Mouse (Mus musculus): ENCODE results near the gene Prom2. TPM values are rescaled to one million over a fixed set of nuclear protein-coding genes. Genes with fewer than 3 reads are reported as not detected.

Gene Prom2
- polyA plus RNA-seq, 1 experiment from 2014 or later = 11.4 TPM

DNA sequence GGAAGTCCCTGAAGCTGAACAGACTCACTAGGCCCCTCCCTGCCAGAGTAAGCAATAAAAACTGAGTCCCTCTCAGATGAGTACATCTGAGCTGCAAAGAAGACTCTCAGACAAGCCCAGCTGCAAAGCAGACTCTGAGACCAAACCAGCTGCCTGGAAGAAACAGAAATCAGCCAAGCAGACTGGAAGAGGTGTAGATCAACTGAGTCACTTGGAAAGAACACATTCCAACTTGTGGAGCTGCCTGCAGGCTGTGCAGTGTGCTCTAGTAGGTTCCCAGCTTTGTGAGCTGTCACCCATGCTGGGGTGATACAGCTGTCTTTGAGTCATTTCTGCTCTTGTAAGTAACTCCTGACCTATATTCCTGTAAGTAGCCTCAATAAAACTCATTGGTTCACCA, 8.4 kb upstream of the Prom2 start:
- no peaks in the 10 kb centered on the region for H3K27me3 ChIP-seq (replicated peaks)
- H3K4me1 ChIP-seq = no peaks in the 10 kb centered on the region
- H3K36me3 ChIP-seq = no peaks in the 10 kb centered on the region
- no peaks in the 10 kb centered on the region for H3K9me3 ChIP-seq
- no peak overlapping the region for H3K4me3 ChIP-seq (replicated peaks)
- H3K27ac ChIP-seq = no peak overlapping the region
- no peak overlapping the region for H3K9ac ChIP-seq
- no peak for ATAC-seq (ENCODE audit: insufficient read depth, low FRiP score, low read depth)
- H3K4me2 ChIP-seq = no peak overlapping the region

- Histone ChIP-seq H3K4me1 (no peaks in the 10 kb centered on the region), H3K36me3 (no peaks in the 10 kb centered on the region), H3K9me3 (no peaks in the 10 kb centered on the region), H3K9ac (no peak overlapping the region), H3K4me2 (no peak overlapping the region), H3K27ac (no peak overlapping the region), H3K27me3 (replicated peaks) (no peaks in the 10 kb centered on the region), H3K4me3 (replicated peaks) (no peak overlapping the region)
- 72% methylated on average over 5 of the region's 5 CpGs for WGBS
- no peak for ATAC-seq (ENCODE audit: insufficient read depth, low FRiP score, low read depth)
Observed at GRCm38 (mm10) chr2:127548342-127549074, 7.2 kb upstream of the Prom2 start.

- Histone ChIP-seq H3K4me3 (replicated peaks) (no peak overlapping the region), H3K27ac (no peak overlapping the region; the same call in 1 of the 2 replicates), H3K4me2 (peak overlapping the region; percentile 50; the same call in 1 of the 2 replicates), H3K9me3 (no peaks in the 10 kb centered on the region), H3K36me3 (no peaks in the 10 kb centered on the region), H3K4me1 (no peaks in the 10 kb centered on the region), H3K27me3 (replicated peaks) (peaks cover 34% of the 10 kb centered on the region), H3K9ac (no peak overlapping the region)
- no peak for ATAC-seq (ENCODE audit: insufficient read depth, low FRiP score, low read depth)
- WGBS = 88% methylated on average over 2 of the region's 2 CpGs
Observed at GRCm38 (mm10) chr2:127541697-127542096, 430 bp upstream of the Prom2 start.

GRCm38 (mm10) chr2:127539494-127539893, 1.8 kb downstream of the Prom2 start:
- Histone ChIP-seq H3K4me2 (peak overlapping the region; percentile 50), H3K27ac (no peak overlapping the region), H3K4me3 (replicated peaks) (no peak overlapping the region), H3K4me1 (no peaks in the 10 kb centered on the region), H3K9ac (no peak overlapping the region), H3K36me3 (no peaks in the 10 kb centered on the region), H3K9me3 (no peaks in the 10 kb centered on the region), H3K27me3 (replicated peaks) (peaks cover 34% of the 10 kb centered on the region)
- 22% methylated on average over 4 of the region's 4 CpGs for WGBS
- ATAC-seq (ENCODE audit: insufficient read depth, low FRiP score, low read depth) = no peak

DNA sequence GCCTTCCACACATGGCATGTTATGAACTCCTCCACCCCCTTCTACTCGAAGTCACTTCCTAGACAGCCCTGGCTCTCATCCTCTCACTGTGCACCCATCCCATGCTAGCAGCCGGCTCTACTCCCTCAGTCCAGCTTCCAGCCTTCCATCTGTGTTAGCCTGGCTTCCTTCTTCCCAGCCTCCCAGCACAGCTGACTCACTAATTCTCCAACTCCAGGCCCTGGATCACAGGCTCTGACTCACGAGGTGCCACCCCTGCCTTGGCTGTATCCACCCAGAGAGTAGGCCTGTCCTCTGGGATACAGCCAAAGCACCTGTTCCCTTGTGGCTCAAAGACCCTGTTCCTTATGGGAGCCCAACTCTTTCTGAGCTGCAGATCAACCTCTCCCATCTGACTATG, 3.7 kb downstream of the Prom2 start:
- H3K4me3 ChIP-seq (replicated peaks) = no peak overlapping the region
- no peak for ATAC-seq (ENCODE audit: insufficient read depth, low FRiP score, low read depth)
- H3K9ac ChIP-seq = no peak overlapping the region
- WGBS = 68% methylated on average over 3 of the region's 3 CpGs
- no peaks in the 10 kb centered on the region for H3K9me3 ChIP-seq
- H3K27ac ChIP-seq = no peak overlapping the region
- H3K4me1 ChIP-seq = no peaks in the 10 kb centered on the region
- peaks cover 35% of the 10 kb centered on the region for H3K27me3 ChIP-seq (replicated peaks)
- H3K36me3 ChIP-seq = no peaks in the 10 kb centered on the region
- H3K4me2 ChIP-seq = no peak overlapping the region

GRCm38 (mm10) chr2:127535363-127535762, 5.9 kb downstream of the Prom2 start:
- no peaks in the 10 kb centered on the region for H3K9me3 ChIP-seq
- no peak overlapping the region for H3K27ac ChIP-seq
- H3K27me3 ChIP-seq (replicated peaks) = peaks cover 21% of the 10 kb centered on the region
- H3K4me3 ChIP-seq (replicated peaks) = no peak overlapping the region
- no peaks in the 10 kb centered on the region for H3K36me3 ChIP-seq
- no peak overlapping the region for H3K9ac ChIP-seq
- no peak for ATAC-seq (ENCODE audit: insufficient read depth, low FRiP score, low read depth)
- WGBS = 80% methylated on average over 9 of the region's 9 CpGs
- no peak overlapping the region for H3K4me2 ChIP-seq
- no peaks in the 10 kb centered on the region for H3K4me1 ChIP-seq

- Histone ChIP-seq H3K9me3 (no peaks in the 10 kb centered on the region), H3K4me1 (no peaks in the 10 kb centered on the region), H3K36me3 (no peaks in the 10 kb centered on the region), H3K4me3 (replicated peaks) (no peak overlapping the region), H3K4me2 (no peak overlapping the region), H3K27ac (no peak overlapping the region), H3K9ac (no peak overlapping the region), H3K27me3 (replicated peaks) (0 out of 2 replicates have a peak, but pooled peaks cover 7% of the 10 kb centered on the region)
- 12% methylated on average over 9 of the region's 9 CpGs for WGBS
- no peak for ATAC-seq (ENCODE audit: insufficient read depth, low FRiP score, low read depth)
Observed at GRCm38 (mm10) chr2:127532379-127532778, 8.9 kb downstream of the Prom2 start.

DNA sequence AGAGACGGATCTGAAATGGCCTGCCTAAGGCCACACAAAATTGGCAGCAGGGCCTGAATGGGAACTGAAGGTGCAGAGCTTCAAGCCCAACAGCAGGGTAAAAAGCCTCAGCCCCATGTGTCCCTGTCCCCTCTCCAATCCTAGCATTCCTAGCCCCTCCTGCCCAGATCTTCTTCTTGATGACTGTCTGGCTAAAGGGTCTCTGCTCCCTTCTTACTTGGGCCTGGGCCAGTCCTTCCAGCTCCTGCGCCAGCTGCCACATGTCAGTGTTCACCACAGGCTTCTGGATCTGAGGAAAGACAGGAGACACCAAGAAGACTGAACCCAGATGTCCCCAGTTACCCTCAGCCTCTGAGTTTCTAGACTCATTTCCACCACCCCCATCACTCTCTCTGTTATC, 9.7 kb downstream of the Prom2 start:
- Histone ChIP-seq H3K27me3 (replicated peaks) (0 out of 2 replicates have a peak, but pooled peaks cover 7% of the 10 kb centered on the region), H3K4me3 (replicated peaks) (no peak overlapping the region), H3K9me3 (no peaks in the 10 kb centered on the region), H3K9ac (no peak overlapping the region), H3K36me3 (no peaks in the 10 kb centered on the region), H3K4me1 (no peaks in the 10 kb centered on the region), H3K27ac (no peak overlapping the region), H3K4me2 (no peak overlapping the region)
- WGBS = 89% methylated on average over 2 of the region's 2 CpGs
- no peak for ATAC-seq (ENCODE audit: insufficient read depth, low FRiP score, low read depth)

DNA sequence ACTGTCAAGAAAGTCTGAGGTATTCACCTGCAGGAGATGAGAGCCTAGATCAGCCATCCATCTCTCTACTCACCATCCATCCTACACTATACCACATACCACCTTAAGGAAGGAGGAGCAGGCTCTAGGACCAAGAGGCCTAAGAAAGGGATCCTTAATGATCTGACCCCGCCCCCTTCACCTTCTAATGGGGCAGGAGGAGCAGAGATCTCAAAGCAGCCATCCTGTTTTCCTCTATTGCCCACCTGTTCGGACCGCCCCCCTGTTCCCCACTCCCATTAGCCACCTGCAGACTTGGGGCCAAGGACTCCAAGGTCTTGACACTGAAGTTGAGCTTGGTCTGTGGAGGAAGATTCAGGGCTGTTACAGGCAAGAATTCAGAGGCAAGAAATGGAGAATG, 10.8 kb downstream of the Prom2 start:
- ATAC-seq (ENCODE audit: insufficient read depth, low FRiP score, low read depth) = no peak
- Histone ChIP-seq H3K36me3 (no peaks in the 10 kb centered on the region), H3K27me3 (replicated peaks) (0 out of 2 replicates have a peak, but pooled peaks cover 7% of the 10 kb centered on the region), H3K4me1 (no peaks in the 10 kb centered on the region), H3K27ac (no peak overlapping the region), H3K4me3 (replicated peaks) (no peak overlapping the region), H3K4me2 (no peak overlapping the region), H3K9ac (no peak overlapping the region), H3K9me3 (no peaks in the 10 kb centered on the region)
- 72% methylated on average over 3 of the region's 3 CpGs for WGBS

- Histone ChIP-seq H3K4me3 (replicated peaks) (no peak overlapping the region), H3K27ac (no peak overlapping the region), H3K9ac (no peak overlapping the region), H3K27me3 (replicated peaks) (no peaks in the 10 kb centered on the region), H3K9me3 (no peaks in the 10 kb centered on the region), H3K36me3 (no peaks in the 10 kb centered on the region), H3K4me2 (no peak overlapping the region), H3K4me1 (peaks cover 14% of the 10 kb centered on the region)
- 68% methylated on average over 3 of the region's 3 CpGs for WGBS
- no peak for ATAC-seq (ENCODE audit: insufficient read depth, low FRiP score, low read depth)
Observed at GRCm38 (mm10) chr2:127525004-127525775, 16.1 kb downstream of the Prom2 start.

DNA sequence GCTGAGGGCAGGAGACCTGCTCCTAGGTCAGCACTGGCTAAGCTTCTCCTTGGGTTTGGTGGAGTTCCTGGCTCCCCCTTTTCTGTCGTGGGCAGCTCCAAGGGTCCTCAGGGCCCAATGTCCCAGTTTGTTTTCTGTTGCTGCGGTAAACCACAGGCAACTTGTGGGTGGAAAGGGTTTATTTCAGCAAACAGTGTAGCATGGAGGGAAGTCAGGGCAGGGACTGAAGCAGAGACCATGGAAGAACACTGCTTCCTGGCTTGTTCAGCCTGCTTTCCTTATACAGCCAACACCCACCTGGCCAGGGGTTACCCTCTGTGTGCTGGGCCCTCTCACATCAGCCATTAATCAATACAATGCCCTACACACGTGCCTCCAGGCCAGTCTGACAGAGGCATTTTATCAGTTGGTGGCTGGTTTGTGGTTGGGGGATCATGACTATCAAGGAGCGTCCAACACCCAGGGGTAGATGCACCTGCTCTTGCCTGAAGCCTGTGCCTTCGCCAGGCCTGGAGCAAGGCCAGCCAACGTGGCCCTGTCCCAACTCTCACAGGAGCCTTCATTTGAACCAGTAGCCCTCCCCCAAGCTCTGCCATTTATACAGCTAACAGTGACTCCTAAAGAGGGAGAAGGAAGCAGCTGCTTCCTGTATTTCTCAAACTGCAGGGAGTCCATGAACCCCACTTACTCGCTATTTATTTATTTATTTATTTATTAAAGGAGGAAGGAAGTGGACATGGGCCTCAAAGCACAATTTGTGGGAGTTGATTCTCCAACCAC, 17.1 kb downstream of the Prom2 start:
- H3K27ac ChIP-seq = no peak overlapping the region

More for the DNA sequence above, 17.1 kb downstream of the Prom2 start:
- H3K4me1 ChIP-seq = peaks cover 14% of the 10 kb centered on the region
- H3K9me3 ChIP-seq = no peaks in the 10 kb centered on the region
- no peak overlapping the region for H3K9ac ChIP-seq
- no peak overlapping the region for H3K4me2 ChIP-seq
- WGBS = 45% methylated on average over 7 of the region's 7 CpGs
- H3K4me3 ChIP-seq (replicated peaks) = no peak overlapping the region
- ATAC-seq (ENCODE audit: insufficient read depth, low FRiP score, low read depth) = no peak
- no peaks in the 10 kb centered on the region for H3K27me3 ChIP-seq (replicated peaks)
- H3K36me3 ChIP-seq = no peaks in the 10 kb centered on the region

Data from stomach, embryonic 15.5 days (tissue).